Mouse (Mus musculus) MEL (cell line): ENCODE data around the gene Cacng4. TPM values are rescaled to one million over a fixed set of nuclear protein-coding genes. Genes with fewer than 3 reads are reported as not detected.

ENCODE experiments used
- DNase-seq: peaks from one replicate; pipeline ENCODE4 v3.0.0; 2011; ENCODE audit warnings: low read depth, low spot score
- H3K27ac ChIP-seq: 2 replicates; pipeline ENCODE4 v1.5.1; 2012; ENCODE audit warnings: low read depth, mild to moderate bottlenecking, control low read depth, low read length, moderate library complexity; ENCODE audit not compliant: control insufficient read depth
- H3K27me3 ChIP-seq, 2 experiments: fragments of 150-350 bp in 1 of 2; sonication (generic) in 1 of 2; 2 replicates each; pipeline ENCODE4 v1.6.1; 2012; ENCODE audit warnings: low read length in 2 of 2, mild to moderate bottlenecking in 2 of 2, improper control_type of control experiment in 1 of 2, moderate library complexity in 1 of 2; ENCODE audit not compliant: insufficient read depth in 2 of 2, control insufficient read depth in 1 of 2
- H3K36me3 ChIP-seq, 2 experiments: 2 replicates each; pipeline ENCODE4 v1.6.1; 2012 to 2014; ENCODE audit warnings: low read length in 2 of 2, improper control_type of control experiment in 1 of 2, inconsistent platforms in 1 of 2, mild to moderate bottlenecking in 1 of 2; ENCODE audit not compliant: insufficient read depth in 2 of 2, control insufficient read depth in 1 of 2
- H3K4me1 ChIP-seq, 2 experiments: fragments of 150-350 bp in 1 of 2; sonication (generic) in 1 of 2; 2 replicates each; pipeline ENCODE4 v1.6.1; 2012; ENCODE audit warnings: low read length in 2 of 2, improper control_type of control experiment in 1 of 2, mild to moderate bottlenecking in 1 of 2; ENCODE audit not compliant: insufficient read depth in 2 of 2, control insufficient read depth in 1 of 2
- H3K4me3 ChIP-seq, 2 experiments: fragments of 150-350 bp in 1 of 2; sonication (generic) in 1 of 2; 2 replicates each; pipeline ENCODE4 v1.5.1; 2012; ENCODE audit warnings: low read depth in 2 of 2, low read length in 2 of 2, mild to moderate bottlenecking in 2 of 2, moderate library complexity in 2 of 2, control low read depth in 1 of 2, improper control_type of control experiment in 1 of 2; ENCODE audit not compliant: control insufficient read depth in 1 of 2, insufficient read depth in 1 of 2
- H3K79me2 ChIP-seq: 2 replicates; pipeline ENCODE4 v1.6.1; 2012; ENCODE audit warnings: mild to moderate bottlenecking, low read length, moderate library complexity; ENCODE audit not compliant: control insufficient read depth, poor library complexity, insufficient read depth
- H3K9ac ChIP-seq: 2 replicates; pipeline ENCODE4 v1.6.1; 2012; ENCODE audit warnings: low read depth, mild to moderate bottlenecking, control low read depth, low read length, moderate library complexity; ENCODE audit not compliant: control insufficient read depth, poor library complexity, severe bottlenecking
- H3K9me3 ChIP-seq: fragments of 150-350 bp; sonication (generic); replicated peaks from 2 replicates; pipeline ENCODE4 v1.6.1; 2012; ENCODE audit warnings: mild to moderate bottlenecking, low read length, improper control_type of control experiment, moderate library complexity; ENCODE audit not compliant: insufficient read depth
- BHLHE40 ChIP-seq: IDR thresholded peaks from 2 replicates; pipeline ENCODE4 v1.6.1; 2012; ENCODE audit warnings: low read depth, mild to moderate bottlenecking, inconsistent platforms, low read length, improper control_type of control experiment, borderline replicate concordance
- CTCF ChIP-seq, 3 experiments: IDR thresholded peaks in 2 of 3; conservative IDR thresholded peaks in 1 of 3; 2 replicates each; pipeline ENCODE4 v1.5.1; 2011 to 2012; ENCODE audit warnings: low read length in 3 of 3, low read depth in 2 of 3, mild to moderate bottlenecking in 2 of 3, improper control_type of control experiment in 1 of 3, inconsistent platforms in 1 of 3, mixed read lengths in 1 of 3, moderate library complexity in 1 of 3; ENCODE audit not compliant: control insufficient read depth in 1 of 3, insufficient read depth in 1 of 3, poor library complexity in 1 of 3, severe bottlenecking in 1 of 3
- ELF1 ChIP-seq: IDR thresholded peaks from 2 replicates; pipeline ENCODE4 v1.6.1; 2014; ENCODE audit warnings: low read depth, mild to moderate bottlenecking, inconsistent platforms, low read length, improper control_type of control experiment, moderate library complexity
- EP300 ChIP-seq, 2 experiments: IDR thresholded peaks; 2 replicates each; pipeline ENCODE4 v1.6.1; 2011; ENCODE audit warnings: improper control_type of control experiment in 2 of 2, low read length in 2 of 2, low read depth in 1 of 2, mild to moderate bottlenecking in 1 of 2
- ETS1 ChIP-seq: IDR thresholded peaks from 2 replicates; pipeline ENCODE4 v1.6.1; 2012; ENCODE audit warnings: low read depth, mild to moderate bottlenecking, inconsistent platforms, low read length, improper control_type of control experiment, moderate library complexity
- GABPA ChIP-seq: IDR thresholded peaks from 2 replicates; pipeline ENCODE4 v1.6.1; 2012; ENCODE audit warnings: low read depth, mild to moderate bottlenecking, inconsistent platforms, low read length, improper control_type of control experiment, moderate library complexity
- GATA1 ChIP-seq: IDR thresholded peaks from 2 replicates; pipeline ENCODE4 v1.6.1; 2011; ENCODE audit warnings: low read depth, low read length, improper control_type of control experiment
- HCFC1 ChIP-seq: IDR thresholded peaks from 2 replicates; pipeline ENCODE4 v1.6.1; 2012; ENCODE audit warnings: low read depth, mild to moderate bottlenecking, inconsistent platforms, low read length, improper control_type of control experiment, moderate library complexity
- MAFK ChIP-seq: IDR thresholded peaks from 2 replicates; pipeline ENCODE4 v1.6.1; 2011; ENCODE audit warnings: low read depth, mild to moderate bottlenecking, low read length, improper control_type of control experiment, borderline replicate concordance
- MAX ChIP-seq: IDR thresholded peaks from 2 replicates; pipeline ENCODE4 v1.6.1; 2011; ENCODE audit warnings: low read length, improper control_type of control experiment
- MAZ ChIP-seq: IDR thresholded peaks from 2 replicates; pipeline ENCODE4 v1.6.1; 2012; ENCODE audit warnings: low read depth, mild to moderate bottlenecking, inconsistent platforms, low read length, improper control_type of control experiment
- MEF2A ChIP-seq: IDR thresholded peaks from 2 replicates; pipeline ENCODE4 v1.6.1; 2014; ENCODE audit warnings: low read depth, mild to moderate bottlenecking, inconsistent platforms, low read length, improper control_type of control experiment; ENCODE audit not compliant: poor library complexity, insufficient replicate concordance, severe bottlenecking; ENCODE audit errors: extremely low read depth
- MXI1 ChIP-seq: IDR thresholded peaks from 2 replicates; pipeline ENCODE4 v1.6.1; 2011; ENCODE audit warnings: mild to moderate bottlenecking, low read depth, low read length, improper control_type of control experiment
- MYB ChIP-seq: IDR thresholded peaks from 2 replicates; pipeline ENCODE4 v1.6.1; 2011; ENCODE audit warnings: mild to moderate bottlenecking, low read depth, low read length, improper control_type of control experiment
- MYC ChIP-seq: IDR thresholded peaks from 2 replicates; pipeline ENCODE4 v1.6.1; 2011; ENCODE audit warnings: low read depth, mild to moderate bottlenecking, low read length, improper control_type of control experiment, moderate library complexity
- NELFE ChIP-seq: IDR thresholded peaks from 2 replicates; pipeline ENCODE4 v1.6.1; 2011; ENCODE audit warnings: low read depth, low read length, improper control_type of control experiment
- NRF1 ChIP-seq: IDR thresholded peaks from 2 replicates; pipeline ENCODE4 v1.6.1; 2014; ENCODE audit warnings: low read depth, mild to moderate bottlenecking, inconsistent platforms, low read length, improper control_type of control experiment, moderate library complexity; ENCODE audit not compliant: poor library complexity, insufficient read depth, severe bottlenecking
- POLR2A ChIP-seq, 2 experiments: IDR thresholded peaks; 2 replicates each; pipeline ENCODE4 v1.6.1; 2011 to 2012; ENCODE audit warnings: low read length in 2 of 2, mild to moderate bottlenecking in 2 of 2, control low read depth in 1 of 2, improper control_type of control experiment in 1 of 2, low read depth in 1 of 2, moderate library complexity in 1 of 2; ENCODE audit not compliant: control insufficient read depth in 1 of 2, insufficient read depth in 1 of 2, poor library complexity in 1 of 2
- POLR2AphosphoS5 ChIP-seq: IDR thresholded peaks from 2 replicates; pipeline ENCODE4 v1.6.1; 2012; ENCODE audit warnings: low read depth, borderline replicate concordance, mild to moderate bottlenecking, inconsistent platforms, low read length, moderate library complexity, mixed read lengths
- RAD21 ChIP-seq: IDR thresholded peaks from 2 replicates; pipeline ENCODE4 v1.6.1; 2011; ENCODE audit warnings: mild to moderate bottlenecking, low read depth, low read length, improper control_type of control experiment
- SMC3 ChIP-seq: IDR thresholded peaks from 2 replicates; pipeline ENCODE4 v1.6.1; 2011; ENCODE audit warnings: low read depth, low read length, improper control_type of control experiment
- TAL1 ChIP-seq: IDR thresholded peaks from 2 replicates; pipeline ENCODE4 v1.6.1; 2012; ENCODE audit warnings: mild to moderate bottlenecking, inconsistent platforms, low read length, moderate library complexity, mixed read lengths
- TBP ChIP-seq: IDR thresholded peaks from 2 replicates; pipeline ENCODE4 v1.8.0; 2011; ENCODE audit warnings: low read depth, low read length, improper control_type of control experiment
- TCF12 ChIP-seq: IDR thresholded peaks from 2 replicates; pipeline ENCODE4 v1.6.1; 2014; ENCODE audit warnings: low read depth, mild to moderate bottlenecking, inconsistent platforms, low read length, improper control_type of control experiment, moderate library complexity
- USF1 ChIP-seq: IDR thresholded peaks from 2 replicates; pipeline ENCODE4 v1.6.1; 2014; ENCODE audit warnings: low read depth, mild to moderate bottlenecking, inconsistent platforms, low read length, improper control_type of control experiment, moderate library complexity
- ZMIZ1 ChIP-seq: IDR thresholded peaks from 2 replicates; pipeline ENCODE4 v1.6.1; 2012; ENCODE audit warnings: low read depth, mild to moderate bottlenecking, inconsistent platforms, low read length, improper control_type of control experiment, moderate library complexity
- ZNF384 ChIP-seq: IDR thresholded peaks from 2 replicates; pipeline ENCODE4 v1.6.1; 2012; ENCODE audit warnings: low read depth, mild to moderate bottlenecking, inconsistent platforms, low read length, improper control_type of control experiment
- polyA plus RNA-seq, 2 experiments: library from polyadenylated mRNA; stranded (reverse) in 1 of 2; unstranded in 1 of 2; fragments of >175 nt in 1 of 2; fragments of >200 nt in 1 of 2; gene quantifications; 2 replicates each; pipeline versions ENCODE4 v1.2.1 to v1.2.4; 2012; ENCODE audit warnings: low replicate concordance in 2 of 2, low read depth in 1 of 2; ENCODE audit not compliant: insufficient read length in 2 of 2, insufficient read depth in 1 of 2, missing spikeins in 1 of 2
- total RNA-seq: library from RNA; depleted of rRNA; stranded (reverse); fragments of 300-350 nt; gene quantifications from 2 replicates; pipeline ENCODE4 v1.2.3, GENCODE M21; 2012

Cacng4 gene
- total and polyA plus RNA-seq, 3 experiments = not detected

GRCm38 (mm10) chr11:107703272-107704134, 90.9 kb downstream of the Cacng4 start:
- no peaks in the 10 kb centered on the region for H3K79me2 ChIP-seq
- no peaks in the 10 kb centered on the region for H3K36me3 ChIP-seq
- TF ChIP-seq POLR2AphosphoS5 = no peak
- no peak for TF ChIP-seq MYB
- TF ChIP-seq HCFC1 = no peak
- TF ChIP-seq EP300 (IDR thresholded peaks at IDR 0.05; ENCODE audit: low read depth in 1 of 2, low read length in 2 of 2) = no peak
- no peak for TF ChIP-seq MAZ
- no peak for TF ChIP-seq GATA1
- TF ChIP-seq MAX = no peak
- no peak for TF ChIP-seq MEF2A
- no peak for TF ChIP-seq GABPA
- no peak for TF ChIP-seq MXI1
- TF ChIP-seq CTCF (IDR thresholded peaks at IDR 0.05 in 2 of 3, conservative IDR thresholded peaks at IDR 0.05 in 1 of 3; ENCODE audit: control insufficient read depth in 1 of 3, insufficient read depth in 1 of 3, low read depth in 2 of 3, low read length in 3 of 3, poor library complexity in 1 of 3, severe bottlenecking in 1 of 3) = no peak
- TF ChIP-seq MAFK = no peak
- TF ChIP-seq SMC3 = no peak
- TF ChIP-seq MYC = no peak
- TF ChIP-seq USF1 = no peak
- TF ChIP-seq BHLHE40 = no peak
- no peak for TF ChIP-seq NELFE
- TF ChIP-seq TBP = no peak
- H3K27ac ChIP-seq = no peak overlapping the region
- no peak overlapping the region for H3K9ac ChIP-seq
- no peaks in the 10 kb centered on the region for H3K27me3 ChIP-seq
- no peak overlapping the region for H3K4me3 ChIP-seq
- H3K9me3 ChIP-seq = no peaks in the 10 kb centered on the region
- no peak for DNase-seq
- H3K4me1 ChIP-seq = no peaks in the 10 kb centered on the region

GRCm38 (mm10) chr11:107699967-107700366, 94.4 kb downstream of the Cacng4 start:
- Histone ChIP-seq H3K27me3 (no peaks in the 10 kb centered on the region), H3K79me2 (no peaks in the 10 kb centered on the region), H3K36me3 (no peaks in the 10 kb centered on the region), H3K27ac (no peak overlapping the region), H3K9ac (no peak overlapping the region), H3K4me1 (peaks cover 0 to 3% of the 10 kb centered on the region in 2 experiments; a peak in 1 of 4 replicates), H3K9me3 (no peaks in the 10 kb centered on the region), H3K4me3 (no peak overlapping the region)
- DNase-seq = no peak
- TF ChIP-seq ZMIZ1 = no peak
- TF ChIP-seq TCF12 = no peak
- no peak for TF ChIP-seq MAZ
- TF ChIP-seq MYC = no peak
- TF ChIP-seq ZNF384 = no peak
- no peak for TF ChIP-seq TBP
- no peak for TF ChIP-seq POLR2A (IDR thresholded peaks at IDR 0.05; ENCODE audit: control insufficient read depth in 1 of 2, insufficient read depth in 1 of 2, low read depth in 1 of 2, low read length in 2 of 2, poor library complexity in 1 of 2)
- no peak for TF ChIP-seq BHLHE40
- no peak for TF ChIP-seq MAFK
- no peak for TF ChIP-seq RAD21
- no peak for TF ChIP-seq USF1
- no peak for TF ChIP-seq NRF1
- no peak for TF ChIP-seq ETS1
- no peak for TF ChIP-seq GATA1
- TF ChIP-seq TAL1 = no peak
- no peak for TF ChIP-seq ELF1
- no peak for TF ChIP-seq GABPA
